Mouse (Mus musculus) thymus, adult 2 months (tissue): ENCODE results near the gene Fgfr2.

Source experiments
- CTCF ChIP-seq: fragments of 200-500 bp; IDR thresholded peaks from 2 replicates; pipeline ENCODE4 v1.5.1; 2012; ENCODE audit warnings: mild to moderate bottlenecking, control low read depth, low read length, moderate library complexity, borderline replicate concordance; ENCODE audit not compliant: control insufficient read depth, poor library complexity, insufficient read depth; ENCODE audit errors: extremely low read depth
- POLR2A ChIP-seq: fragments of 200-500 bp; IDR thresholded peaks from 2 replicates; pipeline ENCODE4 v1.6.1; 2012; ENCODE audit warnings: mild to moderate bottlenecking, low read length, control low read depth, moderate library complexity; ENCODE audit not compliant: control insufficient read depth, poor library complexity, insufficient read depth; ENCODE audit errors: extremely low read depth

DNA sequence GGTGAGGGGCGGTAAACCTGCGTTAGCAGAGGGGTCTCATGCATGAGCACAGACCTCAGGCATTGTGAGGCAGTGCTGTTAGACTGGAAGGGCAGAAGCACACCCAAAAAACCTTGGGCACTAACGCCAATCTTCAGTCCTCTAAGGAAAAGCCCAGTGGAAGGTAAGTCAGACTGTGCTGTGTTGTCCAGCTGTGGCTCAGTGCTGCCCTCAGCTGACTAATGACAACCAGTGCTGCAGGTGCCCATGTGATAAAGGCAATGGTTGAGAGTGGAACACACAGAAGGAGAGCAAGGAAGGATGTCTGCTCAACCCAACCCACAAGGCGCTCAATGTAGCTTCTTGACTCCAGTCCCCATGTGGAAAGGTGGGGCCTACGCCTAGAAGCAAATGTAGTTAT is 126.8 kb downstream of the Fgfr2 start:
- TF ChIP-seq CTCF: no peak
- TF ChIP-seq POLR2A: no peak
